In genomic region chr9:96543643-96544640, GRCm38 (mm10) we compare ENCODE assay signal across 8 mouse cellular contexts. TPM values are rescaled to one million over a fixed set of nuclear protein-coding genes. Genes with fewer than 3 reads are reported as not detected.
A peak's percentile ranks its signal among the peaks of the same experiment; 100 is the strongest.
DNase-seq lines count a peak whose midpoint lies in the region; ATAC-seq lines count a peak whose summit lies in the region.

No protein-coding gene starts in this region.

- peak overlapping the region; percentile 28; the same call in 1 of the 2 replicates for H3K4me2 ChIP-seq in intestine, embryonic 15.5 days (replicated peaks)
- peak overlapping the region; percentile 61 for H3K4me2 ChIP-seq in liver, embryonic 11.5 days
- H3K4me2 ChIP-seq in midbrain, embryonic 16.5 days (ENCODE audit: low read length): peak overlapping the region; percentile 47

- peak; percentile 33 to 53 for DNase-seq in spleen, adult 18-20 months
- no peak for DNase-seq in spleen, adult 12 weeks (ENCODE audit: low spot score)
- peak; percentile 83 for DNase-seq in embryo, embryonic 10.5 days (ENCODE audit: low spot score)
- peak; percentile 78 for DNase-seq in liver, embryonic 11.5 days (ENCODE audit: low spot score)
- peak; percentile 58 to 65 for DNase-seq in spleen, postnatal 36 days (ENCODE audit: low spot score in 2 of 2)

- no peaks in the 10 kb centered on the region for H3K9me3 ChIP-seq in intestine, embryonic 15.5 days
- no peaks in the 10 kb centered on the region for H3K9me3 ChIP-seq in liver, embryonic 11.5 days (ENCODE audit: control insufficient read depth, low read length)
- no peaks in the 10 kb centered on the region for H3K9me3 ChIP-seq in midbrain, embryonic 16.5 days (replicated peaks; ENCODE audit: control insufficient read depth, low read length, poor library complexity, severe bottlenecking)

- 0 out of 2 replicates have a peak, but pooled peaks cover 2% of the 10 kb centered on the region for H3K36me3 ChIP-seq in intestine, embryonic 15.5 days
- H3K36me3 ChIP-seq in liver, embryonic 11.5 days (ENCODE audit: control insufficient read depth, insufficient read depth, low read length): 0 out of 2 replicates have a peak, but pooled peaks cover 5% of the 10 kb centered on the region
- H3K36me3 ChIP-seq in midbrain, embryonic 16.5 days (ENCODE audit: control insufficient read depth, insufficient read depth, low read length): peaks cover 8% of the 10 kb centered on the region; the same call in 1 of the 2 replicates

- no peak overlapping the region for H3K9ac ChIP-seq in intestine, embryonic 15.5 days
- H3K9ac ChIP-seq in liver, embryonic 11.5 days (ENCODE audit: low read depth, low read length): no peak overlapping the region
- H3K9ac ChIP-seq in midbrain, embryonic 16.5 days (ENCODE audit: low read depth, low read length): peak overlapping the region; percentile 12; the same call in 1 of the 2 replicates

- H3K4me3 ChIP-seq in intestine, embryonic 15.5 days (replicated peaks): no peak overlapping the region
- no peak overlapping the region for H3K4me3 ChIP-seq in liver, embryonic 11.5 days (ENCODE audit: low read depth, low read length)
- H3K4me3 ChIP-seq in midbrain, embryonic 16.5 days (ENCODE audit: low read depth, low read length): peak overlapping the region; percentile 21

- no peaks in the 10 kb centered on the region for H3K4me1 ChIP-seq in intestine, embryonic 15.5 days (replicated peaks)
- no peaks in the 10 kb centered on the region for H3K4me1 ChIP-seq in liver, embryonic 11.5 days (replicated peaks; ENCODE audit: control insufficient read depth, insufficient read depth, low read length)
- peaks cover 4% of the 10 kb centered on the region for H3K4me1 ChIP-seq in midbrain, embryonic 16.5 days (ENCODE audit: control insufficient read depth, insufficient read depth, low read length)

- H3K27me3 ChIP-seq in intestine, embryonic 15.5 days (replicated peaks): no peaks in the 10 kb centered on the region
- no peaks in the 10 kb centered on the region for H3K27me3 ChIP-seq in liver, embryonic 11.5 days (replicated peaks; ENCODE audit: control insufficient read depth, insufficient read depth, low read length)
- H3K27me3 ChIP-seq in midbrain, embryonic 16.5 days (ENCODE audit: control insufficient read depth, insufficient read depth, low read depth, low read length): no peaks in the 10 kb centered on the region

- peak; percentile 100 for ATAC-seq in granulocyte monocyte progenitor cell, adult 5-6 weeks (replicated peaks; ENCODE audit: poor library complexity, severe bottlenecking)
- peak; percentile 84 for ATAC-seq in intestine, embryonic 15.5 days
- peak; percentile 95 for ATAC-seq in liver, embryonic 11.5 days (replicated peaks; ENCODE audit: low FRiP score)
- peak; percentile 95 for ATAC-seq in midbrain, embryonic 16.5 days

- 37% methylated on average over 27 of the region's 27 CpGs for WGBS in intestine, embryonic 15.5 days
- 30% methylated on average over 27 of the region's 27 CpGs for WGBS in liver, embryonic 11.5 days
- 22% methylated on average over 27 of the region's 27 CpGs for WGBS in midbrain, embryonic 16.5 days

- no peak overlapping the region for H3K27ac ChIP-seq in intestine, embryonic 15.5 days
- H3K27ac ChIP-seq in liver, embryonic 11.5 days (ENCODE audit: low read depth, low read length): no peak overlapping the region
- peak overlapping the region; percentile 43; the same call in 1 of the 2 replicates for H3K27ac ChIP-seq in midbrain, embryonic 16.5 days (ENCODE audit: low read length)

RNA-seq across cellular contexts. Expression of gene Gm28729, which starts 18.9 kb away (rescaled TPM):
- not detected in 2 replicates for total RNA-seq in granulocyte monocyte progenitor cell, adult 5-6 weeks (2014; fragmentation: Nextera tagmentation)
- not detected in 2 replicates for total RNA-seq in granulocyte monocyte progenitor cell, adult 5-6 weeks (2017)
- polyA plus RNA-seq in intestine, embryonic 15.5 days (2015; fragmentation: Nextera tagmentation; extraction: Ambion mirVana): not detected in 2 replicates
- polyA plus RNA-seq in liver, embryonic 11.5 days (2014; fragmentation: Nextera tagmentation; extraction: Ambion mirVana): not detected in 2 replicates
- 0.17 and 0.48 TPM in 2 replicates for polyA plus RNA-seq in midbrain, embryonic 16.5 days (2015; fragmentation: Nextera tagmentation; extraction: Ambion mirVana)
